Mouse (Mus musculus) colon, adult 2 months (tissue): ENCODE measurements around the gene Olfr975. TPM values are rescaled to one million over a fixed set of nuclear protein-coding genes. Genes with fewer than 3 reads are reported as not detected.

ENCODE experiments used
- polyA plus RNA-seq: library from polyadenylated mRNA; depleted of rRNA; stranded (reverse); fragments of >200 nt; gene quantifications from 2 replicates; pipeline ENCODE4 v1.2.3, GENCODE M21; 2012; rRNA removed

Gene Olfr975
- not detected in 2 replicates for polyA plus RNA-seq

GRCm38 (mm10) chr9:39951946-39952345 is at the start of gene Olfr975:
Gene Olfr975 (minus strand): TSS chr9:39952046.

GRCm38 (mm10) chr9:39991813-39992212 is 40.0 kb upstream of the Olfr975 start, which contains the start of gene Olfr978:
Gene Olfr978 (plus strand): TSS chr9:39992113.

GRCm38 (mm10) chr9:39961033-39961432 is 9.2 kb upstream of the Olfr975 start, which contains the start of gene Olfr976:
Gene Olfr976 (minus strand): TSS chr9:39961133.

GRCm38 (mm10) chr9:39937201-39937600 is 14.6 kb downstream of the Olfr975 start, which contains the start of gene Olfr974:
Gene Olfr974 (plus strand): TSS chr9:39937501.

GRCm38 (mm10) chr9:39907036-39907435 is 44.8 kb downstream of the Olfr975 start, which contains the start of gene Olfr229:
Gene Olfr229 (plus strand): TSS chr9:39907336.

Other genes starting within 250 kb of the Olfr975 start
- gene Olfr149, start 244.9 kb downstream of the Olfr975 start, polyA plus RNA-seq: not detected in 2 replicates
- gene Olfr965, start 240.7 kb downstream of the Olfr975 start, polyA plus RNA-seq: not detected in 2 replicates
- not detected in 2 replicates for gene Olfr150, start 221.1 kb downstream of the Olfr975 start, polyA plus RNA-seq
- not detected in 2 replicates for gene Olfr967, start 205.8 kb downstream of the Olfr975 start, polyA plus RNA-seq
- not detected in 2 replicates for gene Olfr968, start 168.8 kb downstream of the Olfr975 start, polyA plus RNA-seq
- gene Olfr969, start 161.1 kb downstream of the Olfr975 start, polyA plus RNA-seq: not detected in 2 replicates
- not detected in 2 replicates for gene Olfr970, start 143.2 kb downstream of the Olfr975 start, polyA plus RNA-seq
- not detected in 2 replicates for gene Olfr971, start 115.2 kb downstream of the Olfr975 start, polyA plus RNA-seq
- gene Olfr972, start 85.6 kb downstream of the Olfr975 start, polyA plus RNA-seq: not detected in 2 replicates
- not detected in 2 replicates for gene Olfr229, start 44.7 kb downstream of the Olfr975 start, polyA plus RNA-seq
- not detected in 2 replicates for gene Olfr974, start 14.5 kb downstream of the Olfr975 start, polyA plus RNA-seq
- gene Olfr976, start 9.1 kb upstream of the Olfr975 start, polyA plus RNA-seq: not detected in 2 replicates
- gene Olfr978, start 40.1 kb upstream of the Olfr975 start, polyA plus RNA-seq: not detected in 2 replicates
- not detected in 2 replicates for gene Olfr979, start 51.4 kb upstream of the Olfr975 start, polyA plus RNA-seq
- gene Olfr980, start 57.5 kb upstream of the Olfr975 start, polyA plus RNA-seq: not detected in 2 replicates
- not detected in 2 replicates for gene Olfr981, start 69.4 kb upstream of the Olfr975 start, polyA plus RNA-seq
- gene Olfr982, start 121.8 kb upstream of the Olfr975 start, polyA plus RNA-seq: not detected in 2 replicates
- gene Olfr983, start 141.5 kb upstream of the Olfr975 start, polyA plus RNA-seq: not detected in 2 replicates
- not detected in 2 replicates for gene Olfr984, start 162.2 kb upstream of the Olfr975 start, polyA plus RNA-seq
- gene Olfr985, start 178.1 kb upstream of the Olfr975 start, polyA plus RNA-seq: not detected in 2 replicates
- gene Tmem225, start 196.1 kb upstream of the Olfr975 start, polyA plus RNA-seq: not detected in 2 replicates
- gene Olfr986, start 228.9 kb upstream of the Olfr975 start, polyA plus RNA-seq: not detected in 2 replicates
- 0.56 and 0.58 TPM in 2 replicates for gene Zfp202, start 240.3 kb upstream of the Olfr975 start, polyA plus RNA-seq